Mouse (Mus musculus) CH12.LX (cell line): ENCODE results near the gene Adam26a. TPM values are rescaled to one million over a fixed set of nuclear protein-coding genes. Genes with fewer than 3 reads are reported as not detected.
"Not testable (repeated sequence)": the region's sequence is repeated elsewhere in the genome, so short reads cannot be mapped to it uniquely, and the experiment has no call there.

Source experiments
- DNase-seq: peaks from one replicate; pipeline ENCODE4 v3.0.0-alpha.2; 2013; ENCODE audit errors: extremely low read depth
- H3K27ac ChIP-seq: 2 replicates; pipeline ENCODE4 v1.5.1; 2012; ENCODE audit warnings: low read depth, mild to moderate bottlenecking, control low read depth, moderate library complexity; ENCODE audit not compliant: insufficient read depth
- H3K27me3 ChIP-seq: replicated peaks from 2 replicates; pipeline ENCODE3; 2012; ENCODE audit warnings: inconsistent platforms
- H3K36me3 ChIP-seq, 2 experiments: replicated peaks in 1 of 2; 2 replicates each; pipeline versions ENCODE3 to v1.6.1; 2012; ENCODE audit warnings: inconsistent platforms in 1 of 2, low read length in 1 of 2, mild to moderate bottlenecking in 1 of 2, mixed read lengths in 1 of 2, moderate library complexity in 1 of 2; ENCODE audit not compliant: control insufficient read depth in 1 of 2, insufficient read depth in 1 of 2
- H3K4me1 ChIP-seq, 2 experiments: 2 replicates each; pipeline ENCODE4 v1.6.1; 2012; ENCODE audit warnings: inconsistent platforms in 1 of 2, moderate library complexity in 1 of 2; ENCODE audit not compliant: insufficient read depth in 2 of 2, control insufficient read depth in 1 of 2
- H3K4me2 ChIP-seq: 2 replicates; pipeline ENCODE4 v1.6.1; 2012; ENCODE audit warnings: low read depth, mild to moderate bottlenecking, control low read depth; ENCODE audit not compliant: poor library complexity, insufficient read depth, severe bottlenecking
- H3K4me3 ChIP-seq, 3 experiments: fragments of 150-350 bp in 1 of 3; sonication (generic) in 1 of 3; replicated peaks in 1 of 3; 2 replicates each; pipeline versions ENCODE3 to v1.5.1; 2011 to 2012; ENCODE audit warnings: low read depth in 2 of 3, low read length in 2 of 3, mild to moderate bottlenecking in 2 of 3, moderate library complexity in 2 of 3, control low read depth in 1 of 3, improper control_type of control experiment in 1 of 3, inconsistent platforms in 1 of 3, mixed read lengths in 1 of 3; ENCODE audit not compliant: poor library complexity in 1 of 3
- H3K79me2 ChIP-seq: replicated peaks from 2 replicates; pipeline ENCODE4 v1.6.1; 2012; ENCODE audit warnings: mild to moderate bottlenecking, moderate library complexity; ENCODE audit not compliant: control insufficient read depth, poor library complexity, insufficient read depth, severe bottlenecking; ENCODE audit errors: extremely low read depth
- H3K9ac ChIP-seq: 2 replicates; pipeline ENCODE4 v1.6.1; 2012; ENCODE audit warnings: low read depth, mild to moderate bottlenecking, control low read depth, moderate library complexity; ENCODE audit not compliant: insufficient read depth
- H3K9me3 ChIP-seq: replicated peaks from 2 replicates; pipeline ENCODE3; 2012; ENCODE audit warnings: low read length, inconsistent platforms, mixed read lengths
- dilution Hi-C: fragments of 300-500 bp; cut with MboI; formaldehyde crosslinking; loops from 2 replicates; pipeline ENCODE4 v1.14.3; 2020; ENCODE audit warnings: low sequenced_read_pairs; ENCODE audit not compliant: extremely low pct_unique_long_range_greater_than_20kb, extremely low pct_ligation_motif_present
- in situ Hi-C: fragments of 300-500 bp; cut with MboI; formaldehyde crosslinking; loops from 3 replicates; pipeline ENCODE4 v1.14.3; 2019; ENCODE audit warnings: low sequenced_read_pairs, low pct_ligation_motif_present, low pct_unique_long_range_greater_than_20kb, mixed read lengths
- polyA plus RNA-seq: library from polyadenylated mRNA; unstranded; fragments of >175 nt; gene quantifications from 2 replicates; pipeline ENCODE4 v1.2.1, GENCODE M21; 2012; ENCODE audit warnings: low read depth; ENCODE audit not compliant: insufficient read length
- total RNA-seq, 2 experiments: library from RNA; depleted of rRNA; stranded (reverse); fragments of 300-350 nt in 1 of 2; fragments of >200 nt in 1 of 2; gene quantifications; 2 replicates each; pipeline ENCODE4 v1.2.3; 2012 to 2014

Gene Adam26a
- total and polyA plus RNA-seq, 3 experiments = not detected

GRCm38 (mm10) chr8:43528006-43528405 is 48.5 kb downstream of the Adam26a start, which contains the start of gene Adam26b:
TSS of gene Adam26b (minus strand) at chr8:43528106.
- H3K79me2 ChIP-seq, H3K9ac ChIP-seq, DNase-seq, dilution Hi-C loops, H3K27me3 ChIP-seq, H3K27ac ChIP-seq, H3K4me1 ChIP-seq, H3K9me3 ChIP-seq, in situ Hi-C loops, H3K36me3 ChIP-seq, H3K4me2 ChIP-seq, H3K4me3 ChIP-seq: not testable (repeated sequence)

Other genes starting within 250 kb of the Adam26a start
- gene Adam26b, start 48.6 kb downstream of the Adam26a start, total RNA-seq (2012; rRNA removed) = not detected in 2 replicates
- not detected in 2 replicates for gene Adam26b, start 48.6 kb downstream of the Adam26a start, total RNA-seq (2014; rRNA removed)
- gene Adam26b, start 48.6 kb downstream of the Adam26a start, polyA plus RNA-seq = not detected in 2 replicates
- gene Gm5346, start 50.6 kb upstream of the Adam26a start, total RNA-seq (2012; rRNA removed) = not detected in 2 replicates
- not detected in 2 replicates for gene Gm5346, start 50.6 kb upstream of the Adam26a start, total RNA-seq (2014; rRNA removed)
- gene Gm5346, start 50.6 kb upstream of the Adam26a start, polyA plus RNA-seq = not detected in 2 replicates
- not detected in 2 replicates for gene Adam34, start 133.3 kb upstream of the Adam26a start, total RNA-seq (2012; rRNA removed)
- not detected in 2 replicates for gene Adam34, start 133.3 kb upstream of the Adam26a start, total RNA-seq (2014; rRNA removed)
- gene Adam34, start 133.3 kb upstream of the Adam26a start, polyA plus RNA-seq = not detected in 2 replicates